Mouse (Mus musculus) heart, postnatal 10 days (tissue): ENCODE data around the gene Exoc2. TPM values are rescaled to one million over a fixed set of nuclear protein-coding genes. Genes with fewer than 3 reads are reported as not detected.

Experiments used
- DNase-seq, 2 experiments: peaks; one replicate each; pipeline ENCODE4 v3.0.0; 2021
- intact Hi-C: fragments of 180-260 bp; cut with DNase I; formaldehyde crosslinking; loops from one replicate; pipeline ENCODE4 v1.15.1; 2025
- total RNA-seq, 2 experiments: library from RNA; stranded (reverse); gene quantifications; 2 replicates each; pipeline ENCODE4 v1.2.3; 2021

The Exoc2 gene
- total RNA-seq, 2 experiments from 2014 or later, result 18.5 to 20.6 TPM

DNA sequence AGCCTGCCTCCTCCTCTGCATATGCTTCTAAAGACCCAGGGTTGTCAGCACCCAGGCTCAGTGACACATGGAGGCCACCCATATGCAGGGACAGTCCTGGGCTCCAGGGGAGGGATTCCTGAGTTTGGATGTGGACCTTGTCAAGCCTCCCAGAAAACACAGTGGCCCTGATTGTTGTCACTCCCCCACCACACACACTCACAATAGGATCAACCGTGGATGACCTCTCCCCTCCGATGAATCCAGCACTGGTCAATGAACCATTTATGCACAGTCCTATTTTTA is 186.9 kb downstream of the Exoc2 start:
- DNase-seq, result no peak
- intact Hi-C loops, result no loop called here

DNA sequence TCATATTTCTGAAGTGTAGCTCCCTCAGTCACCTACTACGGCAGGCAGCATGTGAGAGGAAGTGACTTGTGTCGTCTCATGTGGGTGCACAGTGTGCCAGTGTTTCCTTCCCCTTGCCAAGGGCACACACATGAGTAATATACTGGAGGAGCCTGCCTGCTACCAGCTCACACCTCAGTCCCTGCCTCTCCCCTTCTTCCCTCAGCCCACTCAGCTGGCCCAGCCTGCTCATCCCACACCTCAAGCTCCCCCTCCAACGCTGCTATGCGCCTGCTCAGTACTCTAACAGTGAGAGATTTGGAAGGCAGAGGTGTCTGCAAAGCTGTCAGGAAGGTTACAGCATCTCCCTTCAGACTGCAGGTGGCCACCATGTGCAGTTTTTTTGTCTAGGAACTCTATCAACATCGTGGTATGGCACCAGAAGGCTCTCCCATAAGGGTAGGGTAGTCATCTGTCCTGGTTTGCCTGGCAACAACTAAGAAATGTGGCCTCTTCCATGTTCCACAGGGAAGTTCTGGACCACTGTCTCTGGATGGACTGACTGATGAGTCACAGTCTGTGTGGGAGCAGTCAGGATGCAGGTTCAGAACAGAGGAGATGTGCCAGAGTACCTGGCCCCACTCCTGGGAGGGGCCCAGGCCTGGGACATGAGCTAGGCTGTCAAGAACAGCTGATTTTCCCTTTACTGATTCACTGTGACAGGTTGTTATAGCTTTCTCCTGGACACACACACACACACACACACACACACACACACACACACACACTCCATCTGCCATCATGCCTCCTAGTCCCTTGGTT is 187.5 kb downstream of the Exoc2 start:
- DNase-seq, result no peak
- intact Hi-C loops, result no loop called here

- no peak for DNase-seq
- intact Hi-C loops, result no loop called here
Observed at GRCm38 (mm10) chr13:30785423-30786040, 188.4 kb downstream of the Exoc2 start.

DNA sequence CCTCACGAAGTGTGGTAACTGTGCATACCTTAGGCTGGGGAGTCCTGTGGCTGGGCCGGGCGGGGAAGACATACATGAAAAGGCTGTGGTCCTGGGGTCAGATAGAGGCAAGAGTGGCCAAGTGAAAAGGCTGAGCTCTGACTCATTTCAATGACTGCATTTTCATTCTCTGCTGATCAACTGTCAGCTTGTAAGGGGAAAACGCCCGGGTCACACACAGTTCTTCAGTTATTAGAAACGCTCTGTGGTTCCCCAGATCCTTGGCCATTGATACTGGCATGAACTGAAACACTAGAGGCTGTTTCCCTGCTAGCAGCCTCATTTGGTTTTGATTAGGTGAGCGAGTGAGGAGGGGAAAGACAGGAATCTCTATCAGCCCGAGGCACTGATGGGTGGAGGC is 191.5 kb downstream of the Exoc2 start:
- intact Hi-C loops, result no loop called here
- DNase-seq, result no peak

- intact Hi-C loops, result no loop called here
- DNase-seq, result no peak
Observed at GRCm38 (mm10) chr13:30781905-30782304, 192.0 kb downstream of the Exoc2 start.

- intact Hi-C loops, result no loop called here
- DNase-seq, result no peak
Observed at GRCm38 (mm10) chr13:30777678-30778179, 196.2 kb downstream of the Exoc2 start.

GRCm38 (mm10) chr13:30776021-30776420 is 197.9 kb downstream of the Exoc2 start:
- DNase-seq, result no peak
- intact Hi-C loops, result no loop called here

- intact Hi-C loops, result no loop called here
- DNase-seq, result no peak
Observed at GRCm38 (mm10) chr13:30767477-30768127, 206.3 kb downstream of the Exoc2 start.

- DNase-seq, result no peak
- intact Hi-C loops, result no loop called here
Observed at GRCm38 (mm10) chr13:30766636-30767476, 207.0 kb downstream of the Exoc2 start.

GRCm38 (mm10) chr13:30765906-30766305 is 208.0 kb downstream of the Exoc2 start:
- intact Hi-C loops, result no loop called here
- no peak for DNase-seq

- intact Hi-C loops, result no loop called here
- DNase-seq, result peak; percentile 39 to 53
Observed at GRCm38 (mm10) chr13:30764014-30764740, 209.7 kb downstream of the Exoc2 start.

Other genes with a start within 250 kb of the Exoc2 start
- gene Irf4, start 224.9 kb downstream of the Exoc2 start, total RNA-seq, result 1 to 10 TPM in 1 of 2 experiments, under 1 TPM in 1; 0.92 to 1.1 TPM
- gene Hus1b, start 26.3 kb downstream of the Exoc2 start, total RNA-seq, result under 1 TPM; 0.30 to 0.43 TPM
- not detected for gene Gm5447, start 111 bp upstream of the Exoc2 start, total RNA-seq